ENCODE assay signal across 9 mouse cellular contexts in the genomic region with DNA sequence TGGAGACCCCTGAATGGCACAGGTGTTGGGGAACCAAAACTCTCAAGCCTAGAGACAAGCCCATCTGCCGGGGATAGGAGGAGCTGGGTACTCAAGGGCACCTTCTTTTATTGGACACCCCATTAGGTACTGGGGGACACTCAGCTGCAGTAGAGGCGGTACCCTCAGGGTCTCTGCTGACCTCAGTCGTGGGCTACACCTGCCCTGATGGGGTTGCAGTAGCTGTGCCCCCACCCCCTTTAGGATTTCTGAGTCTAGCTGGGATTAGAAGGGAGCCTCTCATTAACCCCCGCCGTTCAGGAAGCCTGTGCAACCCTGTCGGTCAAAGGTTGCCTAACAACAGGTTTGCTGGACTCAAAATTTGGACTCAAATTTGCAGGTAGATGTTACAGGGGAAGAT. TPM values are rescaled to one million over a fixed set of nuclear protein-coding genes. Genes with fewer than 3 reads are reported as not detected.
DNase-seq lines count a peak whose midpoint lies in the region; ATAC-seq lines count a peak whose summit lies in the region.
"Had no signal": no experiment of that assay in that cellular context is flagged by ENCODE, and none has a peak within 500 bp of the region (broad histone marks: within the 10 kb centered on the region; RNA-seq: fewer than 3 reads in every experiment).

No protein-coding gene starts in this region.

- DNase-seq in kidney, adult 9 months, result no peak
- DNase-seq in embryo, embryonic 9.5 days (ENCODE audit: extremely low spot score), result no peak
- DNase-seq in layer of hippocampus, adult 9-11 months, result no peak
- no peak for DNase-seq in adrenal gland, adult 8-10 months
- DNase-seq: layer of hippocampus, postnatal 36 days had no signal

- H3K9me3 ChIP-seq in kidney, embryonic 14.5 days (ENCODE audit: control insufficient read depth, low read length), result no peaks in the 10 kb centered on the region
- H3K9me3 ChIP-seq in embryonic facial prominence, embryonic 15.5 days (replicated peaks), result no peaks in the 10 kb centered on the region
- H3K9me3 ChIP-seq in hindbrain, embryonic 16.5 days (ENCODE audit: control insufficient read depth, low read length), result no peaks in the 10 kb centered on the region
- H3K9me3 ChIP-seq in midbrain, embryonic 16.5 days (replicated peaks; ENCODE audit: control insufficient read depth, low read length, poor library complexity, severe bottlenecking), result no peaks in the 10 kb centered on the region

- WGBS in kidney, embryonic 14.5 days, result 9% methylated on average over 6 of the region's 6 CpGs
- 21% methylated on average over 6 of the region's 6 CpGs for WGBS in embryonic facial prominence, embryonic 15.5 days
- WGBS in hindbrain, embryonic 16.5 days, result 8% methylated on average over 6 of the region's 6 CpGs
- 5% methylated on average over 6 of the region's 6 CpGs for WGBS in midbrain, embryonic 16.5 days

- peak overlapping the region; percentile 68 for H3K4me2 ChIP-seq in kidney, embryonic 14.5 days (replicated peaks; ENCODE audit: low read depth, low read length)
- H3K4me2 ChIP-seq in embryonic facial prominence, embryonic 15.5 days (replicated peaks), result peak overlapping the region; percentile 95
- peak overlapping the region; percentile 91 for H3K4me2 ChIP-seq in hindbrain, embryonic 16.5 days (ENCODE audit: low read length)
- H3K4me2 ChIP-seq in midbrain, embryonic 16.5 days (ENCODE audit: low read length), result peak overlapping the region; percentile 75

- H3K4me1 ChIP-seq in kidney, embryonic 14.5 days (ENCODE audit: control insufficient read depth, insufficient read depth, low read length), result peaks cover 48% of the 10 kb centered on the region
- peaks cover 82% of the 10 kb centered on the region for H3K4me1 ChIP-seq in embryonic facial prominence, embryonic 15.5 days
- H3K4me1 ChIP-seq in hindbrain, embryonic 16.5 days (ENCODE audit: control insufficient read depth, insufficient read depth, low read depth, low read length), result peaks cover 42% of the 10 kb centered on the region
- H3K4me1 ChIP-seq in midbrain, embryonic 16.5 days (ENCODE audit: control insufficient read depth, insufficient read depth, low read length), result peaks cover 56% of the 10 kb centered on the region

- no peaks in the 10 kb centered on the region for H3K36me3 ChIP-seq in kidney, embryonic 14.5 days (ENCODE audit: control insufficient read depth, insufficient read depth, low read length)
- H3K36me3 ChIP-seq in embryonic facial prominence, embryonic 15.5 days, result no peaks in the 10 kb centered on the region
- H3K36me3 ChIP-seq in hindbrain, embryonic 16.5 days (ENCODE audit: control insufficient read depth, insufficient read depth, low read length), result no peaks in the 10 kb centered on the region
- H3K36me3 ChIP-seq in midbrain, embryonic 16.5 days (ENCODE audit: control insufficient read depth, insufficient read depth, low read length), result no peaks in the 10 kb centered on the region

- H3K27ac ChIP-seq in kidney, embryonic 14.5 days (ENCODE audit: low read depth, low read length), result no peak overlapping the region
- no peak overlapping the region for H3K27ac ChIP-seq in embryonic facial prominence, embryonic 15.5 days (replicated peaks)
- H3K27ac ChIP-seq in hindbrain, embryonic 16.5 days (ENCODE audit: low read depth, low read length), result peak overlapping the region; percentile 17; the same call in 1 of the 2 replicates
- H3K27ac ChIP-seq in midbrain, embryonic 16.5 days (ENCODE audit: low read length), result no peak overlapping the region; the same call in 1 of the 2 replicates

- H3K4me3 ChIP-seq in kidney, embryonic 14.5 days (ENCODE audit: low read length), result peak overlapping the region; percentile 59
- H3K4me3 ChIP-seq in embryonic facial prominence, embryonic 15.5 days (replicated peaks), result peak overlapping the region; percentile 61
- peak overlapping the region; percentile 30 for H3K4me3 ChIP-seq in hindbrain, embryonic 16.5 days (ENCODE audit: low read length)
- H3K4me3 ChIP-seq in midbrain, embryonic 16.5 days (ENCODE audit: low read depth, low read length), result peak overlapping the region; percentile 78

- no peaks in the 10 kb centered on the region for H3K27me3 ChIP-seq in kidney, embryonic 14.5 days (ENCODE audit: control insufficient read depth, insufficient read depth, low read length)
- peaks cover 9% of the 10 kb centered on the region; the same call in 1 of the 2 replicates for H3K27me3 ChIP-seq in embryonic facial prominence, embryonic 15.5 days
- 0 out of 2 replicates have a peak, but pooled peaks cover 4% of the 10 kb centered on the region for H3K27me3 ChIP-seq in hindbrain, embryonic 16.5 days (replicated peaks; ENCODE audit: control insufficient read depth, insufficient read depth, low read length)
- no peaks in the 10 kb centered on the region for H3K27me3 ChIP-seq in midbrain, embryonic 16.5 days (ENCODE audit: control insufficient read depth, insufficient read depth, low read depth, low read length)

- peak overlapping the region; percentile 28 for H3K9ac ChIP-seq in kidney, embryonic 14.5 days (ENCODE audit: low read depth, low read length)
- H3K9ac ChIP-seq in embryonic facial prominence, embryonic 15.5 days, result no peak overlapping the region
- H3K9ac ChIP-seq in hindbrain, embryonic 16.5 days (ENCODE audit: low read depth, low read length), result peak overlapping the region; percentile 45
- H3K9ac ChIP-seq in midbrain, embryonic 16.5 days (ENCODE audit: low read depth, low read length), result peak overlapping the region; percentile 55

- ATAC-seq in kidney, embryonic 14.5 days (ENCODE audit: low FRiP score, low TSS enrichment), result no peak
- ATAC-seq in embryonic facial prominence, embryonic 15.5 days (ENCODE audit: insufficient number of reproducible peaks, low FRiP score, low TSS enrichment, low read depth), result no peak
- no peak for ATAC-seq in hindbrain, embryonic 16.5 days
- ATAC-seq in midbrain, embryonic 16.5 days, result no peak

RNA-seq across cellular contexts. Expression of a gene that starts 2.3 kb away (rescaled TPM):
- polyA plus RNA-seq in kidney, embryonic 14.5 days (2014; fragmentation: Nextera tagmentation; extraction: Ambion mirVana), result 20.5 and 31.3 TPM in 2 replicates
- polyA plus RNA-seq in embryonic facial prominence, embryonic 15.5 days (2015; fragmentation: Nextera tagmentation; extraction: Ambion mirVana), result 6.6 and 6.9 TPM in 2 replicates
- 3.0 and 3.6 TPM in 2 replicates for polyA plus RNA-seq in hindbrain, embryonic 16.5 days (2015; fragmentation: Nextera tagmentation; extraction: Ambion mirVana)
- 5.4 and 5.8 TPM in 2 replicates for polyA plus RNA-seq in midbrain, embryonic 16.5 days (2015; fragmentation: Nextera tagmentation; extraction: Ambion mirVana)
- total RNA-seq in adrenal gland, adult 8-10 months (2022), result 10 to 100 TPM; 12.1 to 19.7 (median 15.9) TPM

RNA-seq across cellular contexts. Expression of a gene that starts 32.7 kb away (rescaled TPM):
- 38.0 and 39.7 TPM in 2 replicates for polyA plus RNA-seq in kidney, embryonic 14.5 days (2014; fragmentation: Nextera tagmentation; extraction: Ambion mirVana)
- polyA plus RNA-seq in embryonic facial prominence, embryonic 15.5 days (2015; fragmentation: Nextera tagmentation; extraction: Ambion mirVana), result 43.0 and 44.7 TPM in 2 replicates
- polyA plus RNA-seq in hindbrain, embryonic 16.5 days (2015; fragmentation: Nextera tagmentation; extraction: Ambion mirVana), result 43.0 and 44.6 TPM in 2 replicates
- 40.4 and 42.1 TPM in 2 replicates for polyA plus RNA-seq in midbrain, embryonic 16.5 days (2015; fragmentation: Nextera tagmentation; extraction: Ambion mirVana)
- 10 to 100 TPM; 39.2 to 62.8 (median 49.0) TPM for total RNA-seq in adrenal gland, adult 8-10 months (2022)
